Mouse (Mus musculus): ENCODE results near the gene Tmem108.

The Tmem108 gene

GRCm38 (mm10) chr9:103591962-103592361 lies 169.7 kb downstream of the Tmem108 start:
- DNase-seq (ENCODE audit: low spot score in 2 of 2) = no peak

GRCm38 (mm10) chr9:103590801-103591200 lies 170.8 kb downstream of the Tmem108 start:
- no peak for DNase-seq (ENCODE audit: low spot score in 2 of 2)

GRCm38 (mm10) chr9:103584865-103585264 lies 176.8 kb downstream of the Tmem108 start:
- no peak for DNase-seq (ENCODE audit: low spot score in 2 of 2)

- DNase-seq (ENCODE audit: low spot score in 2 of 2) = no peak
Measured at GRCm38 (mm10) chr9:103582249-103582961, 179.2 kb downstream of the Tmem108 start.

GRCm38 (mm10) chr9:103580621-103581020 lies 181.0 kb downstream of the Tmem108 start:
- DNase-seq (ENCODE audit: low spot score in 2 of 2) = no peak

- DNase-seq (ENCODE audit: low spot score in 2 of 2) = no peak
Measured at GRCm38 (mm10) chr9:103580186-103580585, 181.5 kb downstream of the Tmem108 start.

- no peak for DNase-seq (ENCODE audit: low spot score in 2 of 2)
Measured at GRCm38 (mm10) chr9:103579411-103580026, 182.1 kb downstream of the Tmem108 start.

GRCm38 (mm10) chr9:103577731-103578130 lies 183.9 kb downstream of the Tmem108 start:
- DNase-seq (ENCODE audit: low spot score in 2 of 2) = no peak

GRCm38 (mm10) chr9:103577181-103577580 lies 184.5 kb downstream of the Tmem108 start:
- DNase-seq (ENCODE audit: low spot score in 2 of 2) = no peak

GRCm38 (mm10) chr9:103575901-103576300 lies 185.7 kb downstream of the Tmem108 start:
- no peak for DNase-seq (ENCODE audit: low spot score in 2 of 2)

GRCm38 (mm10) chr9:103573994-103574750 lies 187.5 kb downstream of the Tmem108 start:
- DNase-seq (ENCODE audit: low spot score in 2 of 2) = no peak

GRCm38 (mm10) chr9:103570158-103570741 lies 191.4 kb downstream of the Tmem108 start:
- DNase-seq (ENCODE audit: low spot score in 2 of 2) = no peak

GRCm38 (mm10) chr9:103568983-103569382 lies 192.7 kb downstream of the Tmem108 start:
- no peak for DNase-seq (ENCODE audit: low spot score in 2 of 2)

GRCm38 (mm10) chr9:103565186-103565585 lies 196.5 kb downstream of the Tmem108 start:
- DNase-seq (ENCODE audit: low spot score in 2 of 2) = no peak

GRCm38 (mm10) chr9:103563864-103564610 lies 197.6 kb downstream of the Tmem108 start:
- peak in 1 of 2 experiments; percentile 7 for DNase-seq (ENCODE audit: low spot score in 2 of 2)

GRCm38 (mm10) chr9:103562063-103562462 lies 199.6 kb downstream of the Tmem108 start:
- no peak for DNase-seq (ENCODE audit: low spot score in 2 of 2)

GRCm38 (mm10) chr9:103558741-103559140 lies 202.9 kb downstream of the Tmem108 start:
- DNase-seq (ENCODE audit: low spot score in 2 of 2) = no peak

- no peak for DNase-seq (ENCODE audit: low spot score in 2 of 2)
Measured at GRCm38 (mm10) chr9:103558240-103558639, 203.4 kb downstream of the Tmem108 start.

GRCm38 (mm10) chr9:103557085-103557484 lies 204.6 kb downstream of the Tmem108 start:
- DNase-seq (ENCODE audit: low spot score in 2 of 2) = no peak

- no peak for DNase-seq (ENCODE audit: low spot score in 2 of 2)
Measured at GRCm38 (mm10) chr9:103555334-103555733, 206.3 kb downstream of the Tmem108 start.

- DNase-seq (ENCODE audit: low spot score in 2 of 2) = no peak
Measured at GRCm38 (mm10) chr9:103550661-103551248, 210.9 kb downstream of the Tmem108 start.
